In genomic region chr3:129313671-129314415, GRCm38 (mm10) we compare ENCODE assay signal across 30 mouse cellular contexts. TPM values are rescaled to one million over a fixed set of nuclear protein-coding genes. Genes with fewer than 3 reads are reported as not detected.
DNase-seq lines count a peak whose midpoint lies in the region; TF ChIP-seq lines count a peak whose summit lies in the region.
"Had no signal": no experiment of that assay in that cellular context is flagged by ENCODE, and none has a peak within 500 bp of the region (broad histone marks: within the 10 kb centered on the region; RNA-seq: fewer than 3 reads in every experiment).

No protein-coding gene starts in this region.

- no peaks in the 10 kb centered on the region for H3K27me3 ChIP-seq in heart, embryonic 10.5 days (ENCODE audit: insufficient read depth, poor library complexity, severe bottlenecking)
- no peaks in the 10 kb centered on the region for H3K27me3 ChIP-seq in myocyte (ENCODE audit: control insufficient read depth, insufficient read depth, insufficient read length)
- H3K27me3 ChIP-seq: embryonic facial prominence, embryonic 13.5 days; heart, embryonic 13.5 days; hindbrain, embryonic 15.5 days; limb, embryonic 13.5 days; liver, embryonic 12.5 days; midbrain, embryonic 15.5 days; stomach, embryonic 15.5 days had no signal

- H3K4me2 ChIP-seq in myocyte (ENCODE audit: low read depth), result peak overlapping the region; percentile 46
- H3K4me2 ChIP-seq: embryonic facial prominence, embryonic 13.5 days; heart, embryonic 13.5 days; hindbrain, embryonic 15.5 days; limb, embryonic 13.5 days; liver, embryonic 12.5 days; midbrain, embryonic 15.5 days; stomach, embryonic 15.5 days had no signal

- H3ac ChIP-seq in myocyte (ENCODE audit: control insufficient read depth, insufficient read length), result no peak overlapping the region

- no peaks in the 10 kb centered on the region for H3K9me3 ChIP-seq in heart, embryonic 10.5 days
- H3K9me3 ChIP-seq: embryonic facial prominence, embryonic 13.5 days; heart, embryonic 13.5 days; hindbrain, embryonic 15.5 days; limb, embryonic 13.5 days; liver, embryonic 12.5 days; midbrain, embryonic 15.5 days; stomach, embryonic 15.5 days had no signal

- DNase-seq in cerebellum, postnatal 14 days, result peak; percentile 75 to 85
- DNase-seq in cerebellum, adult 9-10 months, result no peak
- DNase-seq in heart, adult 8-10 months (ENCODE audit: low spot score), result peak; percentile 28
- no peak for DNase-seq in heart, embryonic 10.5 days (ENCODE audit: low spot score)
- peak; percentile 48 for DNase-seq in Muller cell, postnatal 12 days (ENCODE audit: inconsistent ontology term)
- DNase-seq in layer of hippocampus, adult 2 months (ENCODE audit: low spot score in 2 of 2), result no peak
- DNase-seq: adrenal gland, postnatal 25 days; B cell, adult 2 months; embryo, embryonic 11 days; gastrocnemius, postnatal 10 days; heart, postnatal 10 days; kidney, adult 11 months; kidney, postnatal 14 days; lung, adult 18-20 months; lung, postnatal 10 days; right cerebral cortex, postnatal 25 days had no signal

- H3K4me1 ChIP-seq in heart, embryonic 10.5 days, result no peaks in the 10 kb centered on the region
- H3K4me1 ChIP-seq: embryonic facial prominence, embryonic 13.5 days; heart, embryonic 13.5 days; hindbrain, embryonic 15.5 days; limb, embryonic 13.5 days; liver, embryonic 12.5 days; midbrain, embryonic 15.5 days; stomach, embryonic 15.5 days had no signal

- H3K79me2 ChIP-seq in myocyte (ENCODE audit: control insufficient read depth, insufficient read depth), result no peaks in the 10 kb centered on the region

- H3K36me3 ChIP-seq in heart, embryonic 10.5 days, result no peaks in the 10 kb centered on the region
- H3K36me3 ChIP-seq in myocyte (ENCODE audit: control insufficient read depth, insufficient read depth), result no peaks in the 10 kb centered on the region
- H3K36me3 ChIP-seq: embryonic facial prominence, embryonic 13.5 days; heart, embryonic 13.5 days; hindbrain, embryonic 15.5 days; limb, embryonic 13.5 days; liver, embryonic 12.5 days; midbrain, embryonic 15.5 days; stomach, embryonic 15.5 days had no signal

- no peak for TF ChIP-seq CTCF in layer of hippocampus, adult 2 months (conservative IDR thresholded peaks at IDR 0.05)

- no peak overlapping the region for H3K27ac ChIP-seq in heart, embryonic 10.5 days
- H3K27ac ChIP-seq in layer of hippocampus, adult 2 months, result no peak overlapping the region
- H3K27ac ChIP-seq: embryonic facial prominence, embryonic 13.5 days; heart, embryonic 13.5 days; hindbrain, embryonic 15.5 days; left cerebral cortex, adult 2 months; limb, embryonic 13.5 days; liver, embryonic 12.5 days; macrophage; midbrain, embryonic 15.5 days; stomach, embryonic 15.5 days had no signal

- 84% methylated on average over 7 of the region's 7 CpGs for WGBS in heart, embryonic 10.5 days

- no peak overlapping the region for H3K4me3 ChIP-seq in heart, embryonic 10.5 days
- H3K4me3 ChIP-seq in myocyte, result no peak overlapping the region
- no peak overlapping the region for H3K4me3 ChIP-seq in layer of hippocampus, adult 2 months
- H3K4me3 ChIP-seq: embryonic facial prominence, embryonic 13.5 days; erythroblast, embryonic 14.5 days; heart, embryonic 13.5 days; hindbrain, embryonic 15.5 days; left cerebral cortex, adult 2 months; limb, embryonic 13.5 days; liver, embryonic 12.5 days; midbrain, embryonic 15.5 days; stomach, embryonic 15.5 days had no signal

- no peak for TF ChIP-seq POLR2A in myocyte (IDR thresholded peaks at IDR 0.05; ENCODE audit: insufficient read length, low read depth)

TF ChIP-seq in myocyte, 11 proteins besides CTCF, POLR2A, EP300 and RAD21:
- TF ChIP-seq MAX (IDR thresholded peaks at IDR 0.05; ENCODE audit: low read depth), result no peak
- TF ChIP-seq MYOD1 (IDR thresholded peaks at IDR 0.05; ENCODE audit: control insufficient read depth in 1 of 3, insufficient read length in 2 of 3, low read depth in 2 of 3), result no peak
- TF ChIP-seq MYOG (IDR thresholded peaks at IDR 0.05; ENCODE audit: control insufficient read depth in 1 of 3, insufficient read depth in 1 of 3, insufficient read length in 2 of 3, low read depth in 2 of 3), result no peak
- TF ChIP-seq USF1 (IDR thresholded peaks at IDR 0.05; ENCODE audit: low read depth), result no peak
- TF ChIP-seq CEBPB (IDR thresholded peaks at IDR 0.05; ENCODE audit: insufficient read depth, poor library complexity, severe bottlenecking), result no peak

RNA-seq across cellular contexts. Expression of gene Enpep, which starts 18.7 kb away (rescaled TPM):
- 1 to 10 TPM; 5.0 to 7.2 (median 6.2) TPM for total RNA-seq in heart, adult 8-10 months (2022)
- 5.1 and 8.8 TPM in 2 replicates for polyA plus RNA-seq in heart, embryonic 10.5 days (2016; fragmentation: Nextera tagmentation; extraction: Ambion mirVana)
- polyA plus RNA-seq in myocyte (2012; fragmentation: generic; extraction: Trizol), result 0.10 TPM
- total RNA-seq in layer of hippocampus, adult 2 months (2021), result 1 to 10 TPM; 1.1 to 1.7 TPM
- total RNA-seq: granulocyte monocyte progenitor cell, adult 5-6 weeks; neutrophil, adult 5-6 weeks had no signal
- polyA plus RNA-seq: erythroblast, embryonic 14.5 days; inflammation-experienced regulatory T-cells, adult 6 months; macrophage had no signal

Comparison
In these comparisons a context has a peak if more than half of its experiments do, and no peak if none do; other contexts are left out.
1. DNase-seq: peak in cerebellum, postnatal 14 days (2 of 2), heart, adult 8-10 months (single experiment) and Muller cell, postnatal 12 days (single experiment); none in cerebellum, adult 9-10 months (single experiment), heart, embryonic 10.5 days (single experiment) and layer of hippocampus, adult 2 months (0 of 2).